Mouse (Mus musculus) small intestine, adult 2 months (tissue): Measurements from ENCODE around the gene Stat6.

Experiments
- CTCF ChIP-seq: fragments of 200-500 bp; IDR thresholded peaks from 2 replicates; pipeline ENCODE4 v1.5.1; 2012; ENCODE audit warnings: low read depth, mild to moderate bottlenecking, control low read depth, inconsistent platforms, low read length, moderate library complexity, mixed read lengths; ENCODE audit not compliant: insufficient replicate concordance, insufficient read length; ENCODE audit errors: extremely low read depth
- POLR2A ChIP-seq: fragments of 200-500 bp; IDR thresholded peaks from 2 replicates; pipeline ENCODE4 v1.6.1; 2012; ENCODE audit warnings: low read depth, mild to moderate bottlenecking, control low read depth, inconsistent platforms, low read length, moderate library complexity

DNA sequence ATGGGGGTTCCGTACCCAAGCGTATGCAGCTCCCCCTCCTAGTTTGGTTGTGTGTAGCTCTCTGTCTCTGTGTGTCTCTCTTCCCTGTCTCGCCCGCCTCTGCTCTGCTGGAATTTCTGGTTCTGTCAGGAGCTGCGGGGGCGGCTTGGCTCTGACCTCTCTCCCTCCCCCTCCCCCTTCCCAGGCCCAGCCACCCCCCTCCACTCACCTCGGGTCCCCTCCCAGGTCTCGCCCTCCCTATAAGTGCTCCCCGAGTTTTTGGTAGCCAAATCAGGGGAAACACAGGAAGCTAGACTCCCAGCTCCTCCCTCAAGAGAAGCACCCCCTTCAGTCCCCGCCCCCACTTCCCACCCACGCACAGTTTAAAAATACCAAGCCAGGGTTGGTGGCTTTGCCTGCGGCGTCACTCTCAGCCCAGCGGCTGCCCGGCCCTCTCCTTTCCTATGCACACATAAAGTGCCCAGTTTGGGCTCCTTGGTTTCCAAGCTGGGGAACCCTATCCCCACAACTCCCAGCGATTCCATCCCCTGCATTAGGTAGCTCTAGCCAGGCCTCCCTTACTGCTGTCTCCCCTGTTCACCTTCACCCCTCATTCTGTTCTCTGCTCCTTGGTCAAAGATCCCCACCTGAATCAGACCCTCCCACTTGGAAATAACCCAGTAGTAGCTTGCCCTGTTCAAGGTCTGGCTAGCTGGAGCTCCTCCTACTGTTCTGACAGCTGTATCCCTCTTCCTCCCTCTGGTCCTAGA lies 19.3 kb downstream of the Stat6 start:
- peak; percentile 42; the same call in 1 of the 2 replicates for TF ChIP-seq POLR2A
- no peak for TF ChIP-seq CTCF
